Mouse (Mus musculus): ENCODE data around the gene Cd300c2.
"Not testable (repeated sequence)": the region's sequence is repeated elsewhere in the genome, so short reads cannot be mapped to it uniquely, and the experiment has no call there.

The Cd300c2 gene

DNA sequence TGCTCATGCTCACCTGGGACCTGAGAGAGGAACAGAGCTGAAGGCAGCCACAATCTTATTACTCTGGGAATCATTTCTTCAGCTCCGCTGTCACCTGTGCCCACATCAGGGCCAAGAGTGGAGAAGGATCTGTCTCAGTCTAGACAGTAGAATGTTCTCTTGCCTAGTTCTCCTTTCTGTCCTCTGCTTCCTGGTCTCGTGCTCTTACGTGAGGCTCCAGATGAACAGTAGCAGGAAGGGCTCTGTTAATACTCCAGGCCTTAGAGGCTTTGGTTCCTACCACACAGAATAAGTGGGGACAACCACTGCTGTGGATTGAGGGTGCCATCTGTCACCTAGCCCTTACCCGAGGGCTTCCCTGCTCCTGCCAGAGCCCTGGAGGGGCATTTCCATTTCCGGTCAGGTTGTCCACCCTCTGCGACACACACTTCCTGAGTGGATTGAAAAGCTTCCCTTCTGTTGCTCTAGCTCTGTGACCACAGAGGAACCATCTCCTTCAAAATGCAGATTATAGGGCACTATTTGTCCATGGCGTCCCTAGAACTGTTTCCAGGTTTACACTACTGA lies at the start of gene Cd300c2:
Gene Cd300c2, minus strand, starts transcription at position 407 of the 567 bp plus-strand sequence.
- no peak for DNase-seq

DNA sequence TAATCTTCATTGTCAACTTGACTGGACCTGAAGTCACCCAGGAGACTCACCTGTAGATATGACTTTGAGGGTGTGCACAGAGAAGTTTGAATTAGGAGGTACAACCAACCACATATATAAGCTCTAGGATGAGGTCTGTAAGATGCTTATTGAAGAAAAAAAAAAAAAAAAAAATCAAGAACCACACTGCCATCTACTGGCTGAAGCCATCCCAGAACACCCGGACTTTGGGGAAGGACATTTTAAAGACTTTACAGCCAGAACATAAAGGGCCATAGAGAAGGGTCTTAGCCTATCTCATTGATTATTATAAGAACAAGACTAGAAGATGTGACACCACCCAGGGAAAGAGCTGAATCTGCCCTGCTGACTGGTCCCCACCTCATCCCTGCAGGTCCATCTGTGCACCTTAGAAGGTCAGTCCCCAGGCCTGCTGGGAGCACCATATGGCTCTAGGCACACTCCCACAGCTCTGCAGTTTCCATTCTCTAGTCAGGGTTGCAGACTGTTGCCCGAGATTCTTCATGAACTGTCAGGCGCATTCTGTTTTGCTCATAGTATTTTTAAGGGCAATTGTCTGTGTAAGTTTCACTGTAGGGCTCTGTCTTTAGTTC lies 47.7 kb upstream of the Cd300c2 start:
- DNase-seq: no peak

DNA sequence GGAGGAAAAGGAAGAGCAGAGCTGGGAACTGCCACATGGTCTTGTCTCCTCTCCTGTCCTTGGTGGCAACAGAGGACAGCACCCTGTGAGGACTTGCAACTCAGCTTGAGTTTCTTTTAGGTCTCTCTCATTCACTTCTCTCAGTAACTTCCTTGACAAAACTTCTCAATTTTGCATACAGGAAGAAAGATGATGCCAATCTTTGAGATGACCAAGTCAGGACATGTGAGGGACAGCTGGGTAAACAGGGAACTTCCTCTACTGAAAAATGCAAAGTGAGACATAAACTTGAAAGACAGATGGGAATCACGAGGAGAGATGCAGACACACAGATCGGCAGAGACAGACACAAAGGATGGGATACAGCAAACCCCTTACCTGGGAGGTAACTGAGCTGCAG lies 46.6 kb upstream of the Cd300c2 start, which contains the start of gene Cd300ld3:
Gene Cd300ld3, minus strand, starts transcription at position 151 of the 400 bp plus-strand sequence.
- no peak for DNase-seq

DNA sequence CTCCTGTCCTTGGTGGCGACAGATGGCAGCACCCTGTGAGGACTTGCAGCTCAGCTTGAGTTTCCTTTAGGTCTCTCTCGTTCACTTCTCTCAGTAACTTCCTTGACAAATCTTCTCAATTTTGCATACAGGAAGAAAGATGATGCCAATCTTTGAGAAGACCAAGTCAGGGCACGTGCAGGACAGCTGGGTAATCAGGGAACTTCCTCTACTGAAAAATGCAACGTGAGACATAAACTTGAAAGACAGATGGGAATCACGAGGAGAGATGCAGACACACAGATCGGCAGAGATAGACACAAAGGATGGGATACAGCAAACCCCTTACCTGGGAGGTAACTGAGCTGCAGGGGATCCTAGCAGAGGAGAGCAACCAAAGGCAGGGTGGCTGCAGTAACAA lies 36.0 kb upstream of the Cd300c2 start, which contains the start of gene Cd300ld5:
Gene Cd300ld5, minus strand, starts transcription at position 101 of the 400 bp plus-strand sequence.
- DNase-seq: not testable (repeated sequence)

DNA sequence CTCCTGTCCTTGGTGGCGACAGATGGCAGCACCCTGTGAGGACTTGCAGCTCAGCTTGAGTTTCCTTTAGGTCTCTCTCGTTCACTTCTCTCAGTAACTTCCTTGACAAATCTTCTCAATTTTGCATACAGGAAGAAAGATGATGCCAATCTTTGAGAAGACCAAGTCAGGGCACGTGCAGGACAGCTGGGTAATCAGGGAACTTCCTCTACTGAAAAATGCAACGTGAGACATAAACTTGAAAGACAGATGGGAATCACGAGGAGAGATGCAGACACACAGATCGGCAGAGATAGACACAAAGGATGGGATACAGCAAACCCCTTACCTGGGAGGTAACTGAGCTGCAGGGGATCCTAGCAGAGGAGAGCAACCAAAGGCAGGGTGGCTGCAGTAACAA lies 25.2 kb upstream of the Cd300c2 start, which contains the start of gene Cd300ld4:
Gene Cd300ld4, minus strand, starts transcription at position 101 of the 400 bp plus-strand sequence.
- not testable (repeated sequence) for DNase-seq

DNA sequence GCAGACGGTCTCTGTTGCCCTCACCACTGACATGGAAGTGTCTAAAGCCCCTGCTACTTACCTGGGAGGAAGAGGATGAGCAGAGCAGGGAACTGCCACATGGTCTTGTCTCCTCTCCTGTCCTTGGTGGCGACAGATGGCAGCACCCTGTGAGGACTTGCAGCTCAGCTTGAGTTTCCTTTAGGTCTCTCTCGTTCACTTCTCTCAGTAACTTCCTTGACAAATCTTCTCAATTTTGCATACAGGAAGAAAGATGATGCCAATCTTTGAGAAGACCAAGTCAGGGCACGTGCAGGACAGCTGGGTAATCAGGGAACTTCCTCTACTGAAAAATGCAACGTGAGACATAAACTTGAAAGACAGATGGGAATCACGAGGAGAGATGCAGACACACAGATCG lies 14.4 kb upstream of the Cd300c2 start, which contains the start of gene Cd300ld2:
Gene Cd300ld2, minus strand, starts transcription at position 101 of the 400 bp plus-strand sequence.
- DNase-seq: not testable (repeated sequence)

DNA sequence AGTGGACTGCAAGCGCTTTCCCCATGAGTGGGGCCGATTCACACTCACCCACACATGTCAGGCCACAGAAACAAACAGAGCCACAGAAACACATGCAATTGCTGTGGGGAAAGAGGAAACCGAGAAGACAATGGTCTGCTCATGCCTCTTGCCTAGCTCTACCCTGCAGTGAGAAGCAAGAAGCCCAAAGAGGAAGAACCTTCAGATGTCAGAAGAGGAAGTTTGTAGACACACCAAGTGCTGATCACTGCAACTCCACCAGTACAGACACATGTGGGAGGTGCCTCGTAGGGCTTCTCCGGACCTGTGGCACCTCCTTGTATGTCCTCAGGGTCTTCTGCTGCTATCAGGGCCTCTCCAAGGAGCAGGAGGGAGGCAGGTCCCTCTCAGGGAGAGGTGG lies 2.4 kb upstream of the Cd300c2 start:
- no peak for DNase-seq

DNA sequence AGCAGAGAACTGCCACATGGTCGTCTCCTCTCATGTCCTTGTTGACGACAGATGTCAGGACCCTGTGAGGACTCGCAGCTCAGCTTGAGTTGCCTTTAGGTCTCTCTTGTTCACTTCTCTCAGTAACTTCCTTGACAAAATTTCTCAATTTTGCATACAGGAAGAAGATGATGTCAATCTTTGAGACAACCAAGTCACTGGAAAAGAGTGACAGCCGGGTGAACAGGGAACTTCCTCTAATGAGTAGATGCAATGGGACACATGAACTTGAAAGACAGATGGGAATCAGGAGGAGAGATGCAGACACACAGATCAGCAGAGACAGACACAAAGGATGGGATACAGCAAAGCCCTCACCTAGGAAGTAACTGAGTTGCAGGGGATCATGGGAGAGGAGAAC lies 11.9 kb downstream of the Cd300c2 start, which contains the start of gene Cd300ld:
Gene Cd300ld, minus strand, starts transcription at position 130 of the 400 bp plus-strand sequence.
- DNase-seq: no peak

DNA sequence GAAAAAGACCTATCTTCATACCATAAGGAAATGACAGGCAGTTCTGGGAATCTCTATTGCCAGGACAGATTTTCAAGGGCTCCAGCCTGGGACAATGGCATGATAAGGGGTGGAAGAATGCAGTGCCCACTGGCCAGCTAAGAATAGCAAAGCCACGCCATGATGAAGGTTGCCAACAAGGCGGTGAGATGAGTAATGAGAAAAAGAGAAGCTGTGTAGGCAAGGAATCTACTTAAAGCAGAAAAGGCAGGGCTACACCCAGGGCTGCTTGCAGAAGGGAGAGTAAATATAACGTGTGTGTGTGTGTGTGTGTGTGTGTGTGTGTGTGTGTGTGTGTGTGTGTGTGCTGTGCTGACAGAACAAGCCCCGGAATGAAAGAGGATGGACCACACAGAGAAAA lies 19.8 kb downstream of the Cd300c2 start:
- DNase-seq: peak; percentile 21

DNA sequence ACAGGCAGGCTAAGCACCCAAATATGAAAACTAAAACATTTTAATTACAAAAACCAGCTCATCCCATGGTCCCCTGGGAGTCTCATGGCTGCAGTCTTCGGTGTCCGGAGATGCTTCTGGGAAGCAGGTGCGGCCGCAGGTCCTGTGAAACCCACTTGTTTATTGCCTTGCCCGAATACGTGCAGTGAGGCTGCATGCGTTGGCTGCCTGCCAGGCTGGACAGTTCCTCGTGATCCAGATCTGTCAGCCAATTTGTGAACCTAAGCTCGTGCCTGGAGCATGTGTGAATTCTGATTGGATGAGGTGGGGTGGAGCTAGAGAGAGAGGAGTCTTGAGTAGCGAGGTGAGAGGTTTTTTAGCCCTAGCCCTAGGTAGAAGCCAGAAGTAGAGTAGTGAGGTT lies 29.0 kb downstream of the Cd300c2 start:
- DNase-seq: no peak

DNA sequence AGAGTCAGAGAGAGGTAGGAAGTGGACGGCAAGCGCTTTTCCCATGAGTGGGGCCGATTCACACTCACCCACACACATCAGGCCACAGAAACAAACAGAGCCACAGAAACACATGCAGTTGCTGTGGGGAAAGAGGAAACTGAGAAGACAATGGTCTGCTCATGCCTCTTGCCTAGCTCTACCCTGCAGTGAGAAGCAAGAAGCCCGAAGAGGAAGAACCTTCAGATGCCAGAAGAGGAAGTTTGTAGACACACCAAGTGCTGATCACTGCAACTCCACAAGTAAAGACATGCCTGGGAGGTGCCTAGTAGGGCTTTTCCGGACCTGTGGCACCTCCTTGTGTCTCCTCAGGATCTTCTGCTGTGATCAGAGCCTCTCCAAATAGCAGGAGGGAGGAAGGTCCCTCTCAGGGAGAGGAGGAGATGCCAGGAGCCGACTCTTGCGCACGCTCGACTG lies 32.9 kb downstream of the Cd300c2 start, which contains the start of gene Cd300c:
Gene Cd300c, minus strand, starts transcription at position 406 of the 456 bp plus-strand sequence.
- DNase-seq: no peak

DNA sequence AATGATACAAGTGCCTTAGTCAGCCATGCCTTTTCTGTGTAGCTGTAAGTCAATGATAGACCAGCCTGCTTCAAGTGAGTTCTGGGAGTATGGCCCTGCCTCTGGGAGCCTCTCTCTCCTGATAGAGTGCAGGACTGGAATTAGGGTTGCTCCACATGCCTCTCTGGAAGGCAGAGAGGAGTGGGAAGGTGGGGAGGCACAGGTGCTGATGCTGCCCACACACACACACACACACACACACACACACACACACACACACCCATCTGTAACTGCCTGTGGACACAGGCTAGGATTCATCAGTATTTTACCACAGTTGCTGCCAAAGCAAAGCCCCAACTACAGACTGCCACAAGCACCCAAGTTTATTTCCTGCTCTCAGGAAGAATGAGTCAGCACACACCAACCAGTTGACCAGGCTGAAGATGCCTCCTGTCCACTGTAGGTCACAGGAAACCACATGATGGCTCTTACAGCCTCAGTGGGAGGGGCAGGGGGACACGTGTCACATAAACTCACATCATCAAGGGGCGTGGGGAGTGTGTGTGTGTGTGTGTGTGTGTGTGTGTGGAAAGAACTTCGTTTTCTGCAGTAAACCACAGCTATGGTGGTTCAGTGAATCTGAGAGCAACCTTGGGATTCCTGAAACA lies 36.4 kb downstream of the Cd300c2 start:
- DNase-seq: peak; percentile 2

DNA sequence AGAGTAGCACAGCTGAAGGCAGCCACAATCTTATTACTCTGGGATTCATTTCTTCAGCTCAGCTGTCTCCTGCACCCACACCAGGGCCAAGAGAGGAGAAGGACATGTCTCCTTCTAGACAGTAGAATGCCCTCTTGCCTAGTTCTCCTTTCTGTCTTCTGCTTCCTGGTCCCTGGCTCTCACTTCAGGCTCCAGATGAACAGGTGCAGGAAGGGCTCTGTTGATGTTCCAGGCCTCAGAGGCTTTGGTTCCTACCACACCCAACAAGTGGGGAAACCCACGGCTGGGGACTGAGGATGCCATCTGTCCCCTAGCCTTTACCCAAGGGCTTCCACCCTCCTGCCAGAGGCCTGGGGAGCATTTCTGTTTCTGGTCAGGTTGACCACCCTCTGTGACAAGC lies 41.3 kb downstream of the Cd300c2 start:
- DNase-seq: no peak

All from right cerebral cortex, adult 18-20 months (tissue).